Mouse (Mus musculus) liver, embryonic 14.5 days (tissue): ENCODE measurements around the gene Hesx1. TPM values are rescaled to one million over a fixed set of nuclear protein-coding genes. Genes with fewer than 3 reads are reported as not detected.

Experiments
- ATAC-seq: fragments of 200-750 bp; cut with Nextera tagmentation; 2 replicates; pipeline ENCODE4 v1.8.0; 2017; ENCODE audit warnings: moderate number of reproducible peaks, mild to moderate bottlenecking, moderate library complexity; ENCODE audit not compliant: insufficient read depth
- DNase-seq, 3 experiments: peaks; one replicate each; pipeline ENCODE4 v3.0.0-alpha.2; 2012 to 2013; ENCODE audit warnings: low read depth in 3 of 3, low spot score in 3 of 3
- H3K27ac ChIP-seq: fragments of 300-500 bp; sonication (generic); 2 replicates; pipeline ENCODE4 v1.5.1; 2014; ENCODE audit warnings: moderate library complexity, mild to moderate bottlenecking, control low read depth, inconsistent platforms
- H3K27me3 ChIP-seq: fragments of 300-500 bp; sonication (generic); 2 replicates; pipeline ENCODE4 v1.6.1; 2014; ENCODE audit warnings: mild to moderate bottlenecking, low read length, moderate library complexity; ENCODE audit not compliant: control insufficient read depth, insufficient read depth
- H3K36me3 ChIP-seq: fragments of 300-500 bp; sonication (generic); replicated peaks from 2 replicates; pipeline ENCODE4 v1.6.1; 2014; ENCODE audit warnings: low read depth; ENCODE audit not compliant: control insufficient read depth, insufficient read depth
- H3K4me1 ChIP-seq, 2 experiments: fragments of 200-500 bp in 1 of 2; fragments of 300-500 bp in 1 of 2; sonication (generic) in 1 of 2; replicated peaks; 2 replicates each; pipeline ENCODE4 v1.6.1; 2012 to 2014; ENCODE audit warnings: antibody characterized with exemption in 1 of 2, inconsistent platforms in 1 of 2, low read length in 1 of 2; ENCODE audit not compliant: control insufficient read depth in 2 of 2, insufficient read depth in 2 of 2
- H3K4me2 ChIP-seq: fragments of 300-500 bp; sonication (generic); 2 replicates; pipeline ENCODE4 v1.6.1; 2014; ENCODE audit warnings: low read depth, mild to moderate bottlenecking, control low read depth, moderate library complexity
- H3K4me3 ChIP-seq, 2 experiments: fragments of 200-500 bp in 1 of 2; fragments of 300-500 bp in 1 of 2; sonication (generic) in 1 of 2; 2 replicates each; pipeline ENCODE4 v1.5.1; 2012 to 2014; ENCODE audit warnings: low read depth in 2 of 2, low read length in 2 of 2, mild to moderate bottlenecking in 2 of 2, control low read depth in 1 of 2, inconsistent platforms in 1 of 2, moderate library complexity in 1 of 2; ENCODE audit not compliant: insufficient read depth in 1 of 2
- H3K9ac ChIP-seq: fragments of 300-500 bp; sonication (generic); replicated peaks from 2 replicates; pipeline ENCODE4 v1.6.1; 2014; ENCODE audit warnings: mild to moderate bottlenecking, control low read depth, moderate library complexity
- H3K9me3 ChIP-seq: fragments of 300-500 bp; sonication (generic); 2 replicates; pipeline ENCODE4 v1.6.1; 2016; ENCODE audit warnings: low read length, mixed read lengths; ENCODE audit not compliant: control insufficient read depth
- CTCF ChIP-seq: IDR thresholded peaks from 2 replicates; pipeline ENCODE4 v1.5.1; 2016; ENCODE audit warnings: antibody characterized with exemption, low read depth, control low read depth
- EP300 ChIP-seq: IDR thresholded peaks from 2 replicates; pipeline ENCODE4 v1.6.1; 2016; ENCODE audit warnings: antibody characterized with exemption, low read depth
- WGBS: fragments of 180-500 bp; shearing (Covaris S2); extraction: QIAGEN DNeasy Blood & Tissue Kit; methylation state at CpG from one replicate; pipeline ENCODE4 v1.1.7; 2014; ENCODE audit not compliant: insufficient replicate concordance; 5-methylcytosine and 5-hydroxymethylcytosine counted together
- polyA plus RNA-seq, 2 experiments: library from polyadenylated mRNA; depleted of rRNA in 1 of 2; stranded (reverse) in 1 of 2; unstranded in 1 of 2; fragments of >200 nt; fragmentation: Nextera tagmentation in 1 of 2; extraction: Ambion mirVana in 1 of 2; gene quantifications; 2 replicates each; pipeline versions ENCODE4 v1.2.1 to v1.2.3; 2012 to 2014

The Hesx1 gene
- polyA plus RNA-seq, 2 experiments, result 6.9 to 8.0 TPM

DNA sequence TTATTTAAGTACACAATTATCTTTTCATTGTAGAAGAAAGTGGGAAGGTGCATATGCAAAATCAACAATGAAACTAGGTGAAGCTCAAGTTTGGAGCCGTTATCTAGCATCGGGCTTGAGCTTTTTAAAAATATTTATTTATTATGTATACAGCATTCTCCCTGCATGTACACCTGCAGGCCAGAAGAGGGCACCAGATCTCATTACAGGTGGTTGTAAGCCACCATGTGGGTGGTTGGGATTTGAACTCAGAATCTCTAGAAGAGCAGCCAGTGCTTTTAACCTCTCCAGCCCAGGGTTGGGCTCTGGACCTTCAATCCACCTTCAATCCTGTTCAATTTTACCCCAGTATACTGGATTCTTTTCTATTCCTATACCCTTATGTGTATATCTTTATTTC lies 5.5 kb upstream of the Hesx1 start:
- Histone ChIP-seq H3K27ac (no peak overlapping the region), H3K4me3 (no peak overlapping the region), H3K4me1 (no peaks in the 10 kb centered on the region), H3K4me2 (no peak overlapping the region), H3K9me3 (no peaks in the 10 kb centered on the region), H3K9ac (no peak overlapping the region), H3K27me3 (no peaks in the 10 kb centered on the region), H3K36me3 (no peaks in the 10 kb centered on the region)
- 39% methylated on average over 2 of the region's 2 CpGs for WGBS
- no peak for ATAC-seq
- TF ChIP-seq EP300 (no peak), CTCF (peak; percentile 72)
- no peak for DNase-seq

DNA sequence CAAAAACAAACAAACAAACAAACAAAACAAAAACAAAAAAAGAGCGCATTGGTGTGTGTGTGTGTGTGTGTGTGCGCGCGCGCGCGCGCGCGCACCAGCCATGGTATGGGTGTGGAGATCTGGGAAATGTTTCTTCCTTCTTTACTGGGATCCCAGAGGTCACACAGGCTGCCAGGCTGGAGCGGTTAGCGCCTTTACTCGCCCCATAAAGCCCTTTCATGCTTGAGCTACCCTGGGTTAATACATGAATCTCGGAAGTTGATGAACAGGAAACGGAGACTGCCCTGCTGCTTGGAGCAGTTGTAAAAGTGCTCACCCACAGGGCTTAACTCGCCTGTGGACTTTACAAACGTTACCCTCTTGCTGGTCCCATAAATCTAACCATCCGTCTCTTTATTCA lies 2.6 kb upstream of the Hesx1 start:
- Histone ChIP-seq H3K36me3 (no peaks in the 10 kb centered on the region), H3K27me3 (no peaks in the 10 kb centered on the region), H3K27ac (no peak overlapping the region), H3K4me2 (no peak overlapping the region), H3K4me3 (no peak overlapping the region), H3K9me3 (no peaks in the 10 kb centered on the region), H3K9ac (no peak overlapping the region), H3K4me1 (peaks cover 7 to 9% of the 10 kb centered on the region in 2 experiments; a peak in 3 of 4 replicates)
- ATAC-seq, result no peak
- DNase-seq, result no peak
- WGBS, result 71% methylated on average over 18 of the region's 18 CpGs
- no peak for TF ChIP-seq EP300
- no peak for TF ChIP-seq CTCF

- no peak overlapping the region for H3K4me3 ChIP-seq
- H3K36me3 ChIP-seq, result no peaks in the 10 kb centered on the region
- H3K27ac ChIP-seq, result no peak overlapping the region
- 42% methylated on average over 3 of the region's 3 CpGs for WGBS
- H3K4me1 ChIP-seq, result peaks cover 7 to 9% of the 10 kb centered on the region in 2 experiments; a peak in 3 of 4 replicates
- DNase-seq, result no peak
- H3K27me3 ChIP-seq, result no peaks in the 10 kb centered on the region
- no peaks in the 10 kb centered on the region for H3K9me3 ChIP-seq
- no peak for TF ChIP-seq CTCF
- H3K4me2 ChIP-seq, result no peak overlapping the region
- no peak for ATAC-seq
- no peak overlapping the region for H3K9ac ChIP-seq
Observed at GRCm38 (mm10) chr14:26993427-26993826, 789 bp upstream of the Hesx1 start.

DNA sequence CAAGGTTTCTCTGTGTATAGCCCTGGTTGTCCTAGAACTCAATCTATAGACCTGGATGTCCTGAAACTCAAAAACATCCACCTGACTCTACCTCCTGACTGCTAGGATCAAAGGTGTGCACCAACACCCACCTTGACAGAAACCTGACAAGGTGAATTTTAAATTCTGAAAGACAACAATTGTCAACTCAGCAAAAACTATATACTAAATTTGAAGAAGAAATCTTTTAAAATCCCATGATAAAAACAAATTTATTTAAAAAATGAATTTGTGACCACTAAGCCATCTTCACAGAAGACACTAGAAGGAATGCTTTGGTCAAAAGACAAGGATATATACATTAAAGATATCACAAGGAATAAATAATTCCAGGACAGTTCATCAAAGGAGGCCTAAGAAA lies 2.0 kb downstream of the Hesx1 start:
- no peak for ATAC-seq
- Histone ChIP-seq H3K9ac (no peak overlapping the region), H3K9me3 (no peaks in the 10 kb centered on the region), H3K27me3 (no peaks in the 10 kb centered on the region), H3K4me1 (peaks cover 7 to 19% of the 10 kb centered on the region in 2 experiments; a peak in 3 of 4 replicates), H3K4me3 (no peak overlapping the region), H3K27ac (no peak overlapping the region), H3K4me2 (no peak overlapping the region), H3K36me3 (no peaks in the 10 kb centered on the region)
- TF ChIP-seq EP300 (no peak), CTCF (no peak)
- no peak for DNase-seq

GRCm38 (mm10) chr14:27000386-27000785 lies 6.2 kb downstream of the Hesx1 start:
- Histone ChIP-seq H3K4me3 (peak overlapping the region; percentile 60 to 63), H3K4me1 (peaks cover 0 to 12% of the 10 kb centered on the region in 2 experiments; a peak in 3 of 4 replicates), H3K27ac (peak overlapping the region; percentile 4), H3K27me3 (no peaks in the 10 kb centered on the region), H3K36me3 (no peaks in the 10 kb centered on the region), H3K9me3 (no peaks in the 10 kb centered on the region), H3K4me2 (peak overlapping the region; percentile 65), H3K9ac (peak overlapping the region; percentile 76)
- peak; percentile 84 for ATAC-seq
- WGBS, result 4% methylated on average over 11 of the region's 11 CpGs
- TF ChIP-seq CTCF (peak; percentile 8; the same call in 1 of the 2 replicates), EP300 (peak; percentile 64)
- peak in 1 of 3 experiments; percentile 64 for DNase-seq
